In genomic region chr16:4635760-4636159, GRCm38 (mm10) we compare ENCODE assay signal across 23 mouse cellular contexts. TPM values are rescaled to one million over a fixed set of nuclear protein-coding genes. Genes with fewer than 3 reads are reported as not detected.
DNase-seq lines count a peak whose midpoint lies in the region; ATAC-seq lines count a peak whose summit lies in the region.
"Had no signal": no experiment of that assay in that cellular context is flagged by ENCODE, and none has a peak within 500 bp of the region (broad histone marks: within the 10 kb centered on the region; RNA-seq: fewer than 3 reads in every experiment).

No protein-coding gene starts in this region.

- H3K27ac ChIP-seq in forebrain, embryonic 13.5 days, result no peak overlapping the region
- no peak overlapping the region for H3K27ac ChIP-seq in forebrain, embryonic 11.5 days (ENCODE audit: low read depth, low read length)
- H3K27ac ChIP-seq in hindbrain, embryonic 10.5 days, result 0 out of 2 replicates have a peak overlapping the region, but pooled peaks have one; percentile 0
- H3K27ac ChIP-seq in hindbrain, embryonic 14.5 days, result no peak overlapping the region
- H3K27ac ChIP-seq in limb, embryonic 12.5 days, result no peak overlapping the region
- no peak overlapping the region for H3K27ac ChIP-seq in liver, embryonic 12.5 days
- H3K27ac ChIP-seq: gastrocnemius, adult 2 months; neural tube, embryonic 15.5 days had no signal

- H3K9me3 ChIP-seq in forebrain, embryonic 13.5 days (replicated peaks), result no peaks in the 10 kb centered on the region
- H3K9me3 ChIP-seq in forebrain, embryonic 11.5 days (ENCODE audit: control insufficient read depth, low read length), result no peaks in the 10 kb centered on the region
- no peaks in the 10 kb centered on the region for H3K9me3 ChIP-seq in hindbrain, embryonic 10.5 days
- H3K9me3 ChIP-seq in hindbrain, embryonic 14.5 days (ENCODE audit: control insufficient read depth, low read length), result no peaks in the 10 kb centered on the region
- no peaks in the 10 kb centered on the region for H3K9me3 ChIP-seq in limb, embryonic 12.5 days
- no peaks in the 10 kb centered on the region for H3K9me3 ChIP-seq in liver, embryonic 12.5 days (replicated peaks)
- H3K9me3 ChIP-seq: neural tube, embryonic 15.5 days had no signal

- peaks cover 15% of the 10 kb centered on the region for H3K4me1 ChIP-seq in forebrain, embryonic 13.5 days
- H3K4me1 ChIP-seq in forebrain, embryonic 11.5 days (replicated peaks; ENCODE audit: control insufficient read depth, insufficient read depth, low read length), result peaks cover 4% of the 10 kb centered on the region
- H3K4me1 ChIP-seq in hindbrain, embryonic 10.5 days (replicated peaks), result peaks cover 13% of the 10 kb centered on the region
- peaks cover 13% of the 10 kb centered on the region for H3K4me1 ChIP-seq in hindbrain, embryonic 14.5 days (replicated peaks; ENCODE audit: control insufficient read depth, insufficient read depth, low read length)
- peaks cover 8% of the 10 kb centered on the region for H3K4me1 ChIP-seq in limb, embryonic 12.5 days (replicated peaks)
- H3K4me1 ChIP-seq in liver, embryonic 12.5 days, result peaks cover 35% of the 10 kb centered on the region

- WGBS in forebrain, embryonic 13.5 days, result 77% methylated on average over 4 of the region's 4 CpGs
- WGBS in forebrain, embryonic 11.5 days, result 78% methylated on average over 4 of the region's 4 CpGs
- 65% methylated on average over 4 of the region's 4 CpGs for WGBS in hindbrain, embryonic 10.5 days
- 72% methylated on average over 4 of the region's 4 CpGs for WGBS in hindbrain, embryonic 14.5 days
- WGBS in limb, embryonic 12.5 days, result 63% methylated on average over 4 of the region's 4 CpGs
- WGBS in liver, embryonic 12.5 days (ENCODE audit: insufficient replicate concordance), result 83% methylated on average over 4 of the region's 4 CpGs

- H3K27me3 ChIP-seq in forebrain, embryonic 13.5 days, result no peaks in the 10 kb centered on the region
- no peaks in the 10 kb centered on the region for H3K27me3 ChIP-seq in forebrain, embryonic 11.5 days (ENCODE audit: control insufficient read depth, insufficient read depth, low read length)
- H3K27me3 ChIP-seq in hindbrain, embryonic 10.5 days (ENCODE audit: insufficient read depth, poor library complexity, severe bottlenecking), result no peaks in the 10 kb centered on the region
- H3K27me3 ChIP-seq in hindbrain, embryonic 14.5 days (ENCODE audit: control insufficient read depth, insufficient read depth, low read length), result no peaks in the 10 kb centered on the region
- no peaks in the 10 kb centered on the region for H3K27me3 ChIP-seq in limb, embryonic 12.5 days
- no peaks in the 10 kb centered on the region for H3K27me3 ChIP-seq in liver, embryonic 12.5 days (replicated peaks)
- H3K27me3 ChIP-seq: neural tube, embryonic 15.5 days had no signal

- H3K36me3 ChIP-seq in forebrain, embryonic 13.5 days (ENCODE audit: poor library complexity, severe bottlenecking), result peaks cover 12% of the 10 kb centered on the region
- H3K36me3 ChIP-seq in forebrain, embryonic 11.5 days (ENCODE audit: control insufficient read depth, insufficient read depth, low read length), result no peaks in the 10 kb centered on the region
- peaks cover 45% of the 10 kb centered on the region for H3K36me3 ChIP-seq in hindbrain, embryonic 10.5 days
- peaks cover 29% of the 10 kb centered on the region for H3K36me3 ChIP-seq in hindbrain, embryonic 14.5 days (replicated peaks; ENCODE audit: control insufficient read depth, insufficient read depth)
- H3K36me3 ChIP-seq in limb, embryonic 12.5 days, result peaks cover 25% of the 10 kb centered on the region
- H3K36me3 ChIP-seq in liver, embryonic 12.5 days, result peaks cover 19% of the 10 kb centered on the region

- no peak for ATAC-seq in forebrain, embryonic 13.5 days
- ATAC-seq in forebrain, embryonic 11.5 days (replicated peaks; ENCODE audit: low FRiP score), result no peak
- no peak for ATAC-seq in hindbrain, embryonic 14.5 days (ENCODE audit: low FRiP score)
- no peak for ATAC-seq in limb, embryonic 12.5 days (ENCODE audit: insufficient number of reproducible peaks, insufficient read depth, low FRiP score, low TSS enrichment, low read depth)
- ATAC-seq in liver, embryonic 12.5 days, result no peak
- ATAC-seq: forebrain, embryonic 14.5 days; inflammation-experienced regulatory T-cells, adult 6 months; liver, postnatal 0 days had no signal

- H3K9ac ChIP-seq in forebrain, embryonic 13.5 days, result 0 out of 2 replicates have a peak overlapping the region, but pooled peaks have one; percentile 7
- no peak overlapping the region for H3K9ac ChIP-seq in forebrain, embryonic 11.5 days (ENCODE audit: low read length)
- no peak overlapping the region for H3K9ac ChIP-seq in hindbrain, embryonic 14.5 days
- H3K9ac ChIP-seq in limb, embryonic 12.5 days (replicated peaks), result 0 out of 2 replicates have a peak overlapping the region, but pooled peaks have one; percentile 14
- H3K9ac ChIP-seq in liver, embryonic 12.5 days, result no peak overlapping the region
- H3K9ac ChIP-seq: liver, postnatal 0 days; neural tube, embryonic 15.5 days had no signal

- H3K4me2 ChIP-seq in forebrain, embryonic 13.5 days, result no peak overlapping the region
- no peak overlapping the region for H3K4me2 ChIP-seq in forebrain, embryonic 11.5 days (ENCODE audit: low read depth, low read length, severe bottlenecking)
- no peak overlapping the region for H3K4me2 ChIP-seq in hindbrain, embryonic 14.5 days (replicated peaks)
- H3K4me2 ChIP-seq in limb, embryonic 12.5 days, result no peak overlapping the region
- no peak overlapping the region for H3K4me2 ChIP-seq in liver, embryonic 12.5 days
- H3K4me2 ChIP-seq: midbrain, embryonic 11.5 days; neural tube, embryonic 15.5 days had no signal

- H3K4me3 ChIP-seq in forebrain, embryonic 13.5 days, result no peak overlapping the region
- H3K4me3 ChIP-seq in forebrain, embryonic 11.5 days (ENCODE audit: low read depth, low read length), result no peak overlapping the region
- no peak overlapping the region for H3K4me3 ChIP-seq in hindbrain, embryonic 10.5 days
- H3K4me3 ChIP-seq in hindbrain, embryonic 14.5 days (replicated peaks; ENCODE audit: low read length), result no peak overlapping the region
- no peak overlapping the region for H3K4me3 ChIP-seq in limb, embryonic 12.5 days (replicated peaks)
- no peak overlapping the region for H3K4me3 ChIP-seq in liver, embryonic 12.5 days
- H3K4me3 ChIP-seq: gastrocnemius, adult 2 months; neural tube, embryonic 15.5 days had no signal

- DNase-seq in forebrain, embryonic 11.5 days (ENCODE audit: low spot score), result no peak
- no peak for DNase-seq in hindbrain, embryonic 10.5 days (ENCODE audit: low spot score)
- no peak for DNase-seq in hindbrain, embryonic 14.5 days (ENCODE audit: low spot score)
- peak; percentile 51 for DNase-seq in kidney, postnatal 10 days
- no peak for DNase-seq in kidney, adult 11 months
- DNase-seq: adrenal gland, postnatal 14 days; cerebellum, adult 2 months; cerebellum, postnatal 36 days; gastrocnemius, adult 2 months; heart, postnatal 10 days; liver, postnatal 0 days; lung, postnatal 10 days; right cerebral cortex, adult 18-20 months; right cerebral cortex, postnatal 4 days; thymus, adult 2 months; thymus, postnatal 4 days had no signal

RNA-seq across cellular contexts. Expression of gene Vasn, which starts 4.0 kb away (rescaled TPM):
- polyA plus RNA-seq in forebrain, embryonic 13.5 days (2015; fragmentation: Nextera tagmentation; extraction: Ambion mirVana), result 2.3 and 2.7 TPM in 2 replicates
- 7.6 and 7.7 TPM in 2 replicates for polyA plus RNA-seq in forebrain, embryonic 11.5 days (2014; fragmentation: Nextera tagmentation; extraction: Ambion mirVana)
- 10.3 and 12.6 TPM in 2 replicates for polyA plus RNA-seq in hindbrain, embryonic 10.5 days (2016; fragmentation: Nextera tagmentation; extraction: Ambion mirVana)
- 6.4 and 6.6 TPM in 2 replicates for polyA plus RNA-seq in hindbrain, embryonic 14.5 days (2014; fragmentation: Nextera tagmentation; extraction: Ambion mirVana)
- polyA plus RNA-seq in limb, embryonic 12.5 days (2016; fragmentation: Nextera tagmentation; extraction: Ambion mirVana), result 29.4 and 30.4 TPM in 2 replicates
- 4.7 and 5.0 TPM in 2 replicates for polyA plus RNA-seq in liver, embryonic 12.5 days (2016; fragmentation: Nextera tagmentation; extraction: Ambion mirVana)

RNA-seq across cellular contexts. Expression of gene Dnaja3, which starts 4.0 kb away (rescaled TPM):
- polyA plus RNA-seq in forebrain, embryonic 13.5 days (2015; fragmentation: Nextera tagmentation; extraction: Ambion mirVana), result 48.0 and 53.2 TPM in 2 replicates
- 57.7 and 60.7 TPM in 2 replicates for polyA plus RNA-seq in forebrain, embryonic 11.5 days (2014; fragmentation: Nextera tagmentation; extraction: Ambion mirVana)
- 60.7 and 62.7 TPM in 2 replicates for polyA plus RNA-seq in hindbrain, embryonic 10.5 days (2016; fragmentation: Nextera tagmentation; extraction: Ambion mirVana)
- 54.6 and 64.8 TPM in 2 replicates for polyA plus RNA-seq in hindbrain, embryonic 14.5 days (2014; fragmentation: Nextera tagmentation; extraction: Ambion mirVana)
- 55.1 and 58.0 TPM in 2 replicates for polyA plus RNA-seq in limb, embryonic 12.5 days (2016; fragmentation: Nextera tagmentation; extraction: Ambion mirVana)
- 69.2 and 74.2 TPM in 2 replicates for polyA plus RNA-seq in liver, embryonic 12.5 days (2016; fragmentation: Nextera tagmentation; extraction: Ambion mirVana)

RNA-seq across cellular contexts. Expression of gene Pam16, which starts 11.0 kb away (rescaled TPM):
- polyA plus RNA-seq in forebrain, embryonic 13.5 days (2015; fragmentation: Nextera tagmentation; extraction: Ambion mirVana), result 142 and 149 TPM in 2 replicates
- polyA plus RNA-seq in forebrain, embryonic 11.5 days (2014; fragmentation: Nextera tagmentation; extraction: Ambion mirVana), result 87.4 and 91.4 TPM in 2 replicates
- polyA plus RNA-seq in hindbrain, embryonic 10.5 days (2016; fragmentation: Nextera tagmentation; extraction: Ambion mirVana), result 88.0 and 131 TPM in 2 replicates
- polyA plus RNA-seq in hindbrain, embryonic 14.5 days (2014; fragmentation: Nextera tagmentation; extraction: Ambion mirVana), result 174 and 193 TPM in 2 replicates
- 111 and 120 TPM in 2 replicates for polyA plus RNA-seq in limb, embryonic 12.5 days (2016; fragmentation: Nextera tagmentation; extraction: Ambion mirVana)
- 76.2 and 81.9 TPM in 2 replicates for polyA plus RNA-seq in liver, embryonic 12.5 days (2016; fragmentation: Nextera tagmentation; extraction: Ambion mirVana)

RNA-seq across cellular contexts. Expression of gene Glis2, which starts 41.2 kb away (rescaled TPM):
- 16.7 and 19.4 TPM in 2 replicates for polyA plus RNA-seq in forebrain, embryonic 13.5 days (2015; fragmentation: Nextera tagmentation; extraction: Ambion mirVana)
- polyA plus RNA-seq in forebrain, embryonic 11.5 days (2014; fragmentation: Nextera tagmentation; extraction: Ambion mirVana), result 31.3 and 34.5 TPM in 2 replicates
- 27.3 and 27.9 TPM in 2 replicates for polyA plus RNA-seq in hindbrain, embryonic 10.5 days (2016; fragmentation: Nextera tagmentation; extraction: Ambion mirVana)
- 18.1 and 19.0 TPM in 2 replicates for polyA plus RNA-seq in hindbrain, embryonic 14.5 days (2014; fragmentation: Nextera tagmentation; extraction: Ambion mirVana)
- 28.4 and 32.6 TPM in 2 replicates for polyA plus RNA-seq in limb, embryonic 12.5 days (2016; fragmentation: Nextera tagmentation; extraction: Ambion mirVana)
- 6.1 and 7.3 TPM in 2 replicates for polyA plus RNA-seq in liver, embryonic 12.5 days (2016; fragmentation: Nextera tagmentation; extraction: Ambion mirVana)

RNA-seq across cellular contexts. Expression of gene Coro7, which starts 43.8 kb away (rescaled TPM):
- polyA plus RNA-seq in forebrain, embryonic 13.5 days (2015; fragmentation: Nextera tagmentation; extraction: Ambion mirVana), result 19.4 and 20.1 TPM in 2 replicates
- 20.5 and 23.3 TPM in 2 replicates for polyA plus RNA-seq in forebrain, embryonic 11.5 days (2014; fragmentation: Nextera tagmentation; extraction: Ambion mirVana)
- 24.4 and 25.5 TPM in 2 replicates for polyA plus RNA-seq in hindbrain, embryonic 10.5 days (2016; fragmentation: Nextera tagmentation; extraction: Ambion mirVana)
- polyA plus RNA-seq in hindbrain, embryonic 14.5 days (2014; fragmentation: Nextera tagmentation; extraction: Ambion mirVana), result 24.1 and 27.2 TPM in 2 replicates
- 18.6 and 19.6 TPM in 2 replicates for polyA plus RNA-seq in limb, embryonic 12.5 days (2016; fragmentation: Nextera tagmentation; extraction: Ambion mirVana)
- 11.3 and 11.9 TPM in 2 replicates for polyA plus RNA-seq in liver, embryonic 12.5 days (2016; fragmentation: Nextera tagmentation; extraction: Ambion mirVana)

Comparison
In these comparisons a context has a peak if more than half of its experiments do, and no peak if none do; other contexts are left out.
1. H3K9ac ChIP-seq: peak in forebrain, embryonic 13.5 days (single experiment) and limb, embryonic 12.5 days (single experiment); none in forebrain, embryonic 11.5 days (single experiment), hindbrain, embryonic 14.5 days (single experiment) and liver, embryonic 12.5 days (single experiment).